Mouse (Mus musculus): ENCODE measurements at regions not wholly inside any gene's neighbourhood (a gene's known extent, or its start where the extent isn't known, plus 50 kb on each side); places are given as distances from the start of the nearest gene placed in this dataset.

DNA sequence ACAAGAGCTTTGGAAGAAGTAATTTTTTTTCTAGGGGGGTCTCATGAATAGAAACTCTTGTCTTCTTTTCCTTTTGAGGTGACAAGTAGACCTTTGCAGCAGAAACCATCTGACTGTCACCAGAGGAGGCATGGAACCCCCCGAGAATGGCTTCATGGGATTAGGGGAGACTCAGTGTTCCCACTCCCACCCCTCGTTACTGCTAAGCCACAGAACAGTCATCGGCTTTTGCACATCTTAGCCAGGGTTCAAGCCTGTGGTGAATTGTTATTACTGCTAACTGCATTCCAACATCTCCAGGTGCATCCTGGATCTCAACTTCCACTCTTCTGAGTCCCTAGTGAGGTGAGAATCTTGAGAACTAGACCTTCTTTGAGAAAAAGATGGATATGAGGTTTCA, 180.9 kb downstream of the Enc1 start:
- no peak for DNase-seq
- Histone ChIP-seq H3K4me1 (ENCODE audit: control insufficient read depth, insufficient read depth, low read length) (no peaks in the 10 kb centered on the region), H3K4me3 (replicated peaks; ENCODE audit: extremely low read depth, low read depth, low read length) (no peak overlapping the region)
- WGBS = 94% methylated on average over 3 of the region's 3 CpGs
- TF ChIP-seq POLR2A (IDR thresholded peaks at IDR 0.05; ENCODE audit: borderline replicate concordance, extremely low read depth, low read depth, low read length) (no peak), CTCF (IDR thresholded peaks at IDR 0.05; ENCODE audit: insufficient read depth, low read length) (no peak)

DNA sequence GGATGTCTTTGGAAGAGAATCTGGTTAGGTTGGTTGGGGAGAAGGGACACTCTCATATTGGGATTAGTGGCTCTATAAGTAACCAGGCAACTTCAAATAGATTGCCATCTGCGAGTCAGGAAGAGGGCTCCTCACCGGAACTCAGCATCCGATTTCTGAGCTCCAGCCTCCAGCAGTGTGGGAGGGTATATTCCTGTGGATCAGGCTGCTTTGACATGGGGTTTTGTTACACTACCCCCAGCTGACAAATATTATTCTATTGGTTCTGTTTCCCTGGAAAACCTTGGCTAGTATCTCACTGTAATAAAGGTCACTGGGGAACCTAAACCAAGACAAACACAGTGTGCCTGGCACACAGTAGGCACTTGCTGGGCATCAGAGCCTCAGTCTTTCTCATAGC, 179.9 kb downstream of the Enc1 start:
- 81% methylated on average over 3 of the region's 3 CpGs for WGBS
- no peak for DNase-seq
- no peaks in the 10 kb centered on the region for H3K4me1 ChIP-seq (ENCODE audit: control insufficient read depth, insufficient read depth, low read length)
- H3K4me3 ChIP-seq (replicated peaks; ENCODE audit: extremely low read depth, low read depth, low read length) = no peak overlapping the region
- TF ChIP-seq CTCF (IDR thresholded peaks at IDR 0.05; ENCODE audit: insufficient read depth, low read length) (no peak), POLR2A (IDR thresholded peaks at IDR 0.05; ENCODE audit: borderline replicate concordance, extremely low read depth, low read depth, low read length) (no peak)

DNA sequence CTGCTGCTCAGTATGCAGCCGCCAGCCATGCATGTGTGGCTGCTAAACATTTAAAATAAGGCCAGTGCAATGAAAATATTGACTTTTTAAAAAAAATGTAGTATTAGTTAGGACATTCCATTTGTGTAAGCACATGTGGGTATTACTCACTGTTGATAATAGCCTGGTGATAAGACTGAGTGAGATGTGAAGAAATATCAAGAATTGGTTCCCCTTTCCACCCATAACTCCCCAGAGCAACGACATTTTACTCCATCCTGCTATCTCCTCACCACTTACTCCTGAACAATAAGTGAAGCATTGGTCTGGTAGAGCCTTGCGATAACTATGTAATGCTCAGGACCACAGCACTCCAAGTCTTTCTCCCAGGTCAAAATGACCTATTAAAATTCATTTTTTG, 178.2 kb downstream of the Enc1 start:
- DNase-seq = no peak
- TF ChIP-seq POLR2A (IDR thresholded peaks at IDR 0.05; ENCODE audit: borderline replicate concordance, extremely low read depth, low read depth, low read length) (no peak), CTCF (IDR thresholded peaks at IDR 0.05; ENCODE audit: insufficient read depth, low read length) (no peak)
- WGBS = 72% methylated on average over 3 of the region's 3 CpGs
- H3K4me1 ChIP-seq (ENCODE audit: control insufficient read depth, insufficient read depth, low read length) = no peaks in the 10 kb centered on the region
- no peak overlapping the region for H3K4me3 ChIP-seq (replicated peaks; ENCODE audit: extremely low read depth, low read depth, low read length)

DNA sequence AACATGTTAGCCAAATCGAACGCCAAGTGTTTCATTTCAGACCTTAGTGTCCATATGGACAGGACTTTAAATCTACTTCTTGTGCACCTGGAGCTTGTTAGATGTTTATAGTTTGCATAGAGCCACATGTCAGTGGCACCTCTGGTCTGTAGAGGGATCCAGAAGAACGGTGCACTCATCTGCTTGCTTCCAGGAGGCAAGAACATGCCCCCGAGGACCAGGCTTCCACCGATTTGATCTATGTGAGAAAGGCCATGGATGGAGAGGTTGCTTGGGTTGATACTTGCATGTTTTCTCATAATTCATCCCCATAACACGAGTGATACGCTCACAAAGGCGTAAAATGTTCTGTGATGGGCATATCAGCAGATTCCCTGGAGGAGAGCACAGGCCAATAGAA, 177.8 kb downstream of the Enc1 start:
- TF ChIP-seq POLR2A (IDR thresholded peaks at IDR 0.05; ENCODE audit: borderline replicate concordance, extremely low read depth, low read depth, low read length) (no peak), CTCF (IDR thresholded peaks at IDR 0.05; ENCODE audit: insufficient read depth, low read length) (no peak)
- Histone ChIP-seq H3K4me1 (ENCODE audit: control insufficient read depth, insufficient read depth, low read length) (no peaks in the 10 kb centered on the region), H3K4me3 (replicated peaks; ENCODE audit: extremely low read depth, low read depth, low read length) (no peak overlapping the region)
- WGBS = 85% methylated on average over 8 of the region's 8 CpGs
- no peak for DNase-seq

- H3K4me3 ChIP-seq (replicated peaks; ENCODE audit: extremely low read depth, low read depth, low read length) = no peak overlapping the region
- WGBS = 72% methylated on average over 6 of the region's 6 CpGs
- H3K4me1 ChIP-seq (ENCODE audit: control insufficient read depth, insufficient read depth, low read length) = no peaks in the 10 kb centered on the region
- DNase-seq = no peak
- TF ChIP-seq POLR2A (IDR thresholded peaks at IDR 0.05; ENCODE audit: borderline replicate concordance, extremely low read depth, low read depth, low read length) (no peak), CTCF (IDR thresholded peaks at IDR 0.05; ENCODE audit: insufficient read depth, low read length) (no peak)
Observed at GRCm38 (mm10) chr13:97418081-97418480, 177.2 kb downstream of the Enc1 start.

DNA sequence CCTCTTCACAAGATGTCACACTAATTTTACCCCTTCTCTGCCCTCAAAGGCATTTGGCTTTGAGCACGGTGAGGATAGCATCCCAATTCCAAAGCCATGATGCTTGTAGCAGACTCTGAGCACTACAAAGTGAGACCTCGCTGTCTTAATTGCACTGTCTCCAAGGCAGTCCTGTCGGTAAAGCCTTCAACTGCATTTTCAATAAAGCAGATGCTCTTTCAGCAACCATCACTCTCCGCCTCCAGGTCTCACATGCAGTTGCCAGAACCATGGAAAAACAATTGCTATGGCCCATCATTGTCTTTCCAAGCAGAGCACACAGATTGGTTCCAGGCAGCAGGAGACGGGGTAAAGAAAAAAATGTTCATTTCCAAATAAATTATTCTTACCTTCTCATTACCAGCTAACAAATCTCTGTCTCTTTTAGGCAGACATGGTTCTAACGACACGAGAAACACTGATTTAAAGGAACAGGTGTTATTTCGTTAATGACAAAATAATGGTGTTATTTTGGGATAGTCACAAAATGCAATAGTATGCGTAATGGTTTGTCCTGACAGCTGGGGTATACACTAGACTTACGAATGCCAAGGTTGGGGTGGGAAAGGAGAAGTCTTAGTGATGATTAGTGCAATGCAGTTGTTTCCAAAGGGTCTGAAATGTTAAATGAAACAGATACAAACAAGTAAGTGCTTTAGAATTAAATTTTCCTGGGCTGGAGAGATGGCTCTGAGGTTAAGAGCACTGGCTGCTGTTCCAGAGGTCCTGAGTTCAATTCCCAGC, 175.2 kb downstream of the Enc1 start:
- no peak overlapping the region for H3K4me3 ChIP-seq (replicated peaks; ENCODE audit: extremely low read depth, low read depth, low read length)
- H3K4me1 ChIP-seq (ENCODE audit: control insufficient read depth, insufficient read depth, low read length) = no peaks in the 10 kb centered on the region
- TF ChIP-seq CTCF (IDR thresholded peaks at IDR 0.05; ENCODE audit: insufficient read depth, low read length) (no peak), POLR2A (IDR thresholded peaks at IDR 0.05; ENCODE audit: borderline replicate concordance, extremely low read depth, low read depth, low read length) (no peak)
- DNase-seq = no peak
- 84% methylated on average over 10 of the region's 10 CpGs for WGBS

GRCm38 (mm10) chr13:97415381-97415780, 174.5 kb downstream of the Enc1 start:
- Histone ChIP-seq H3K4me3 (replicated peaks; ENCODE audit: extremely low read depth, low read depth, low read length) (no peak overlapping the region), H3K4me1 (ENCODE audit: control insufficient read depth, insufficient read depth, low read length) (no peaks in the 10 kb centered on the region)
- DNase-seq = no peak
- TF ChIP-seq POLR2A (IDR thresholded peaks at IDR 0.05; ENCODE audit: borderline replicate concordance, extremely low read depth, low read depth, low read length) (no peak), CTCF (IDR thresholded peaks at IDR 0.05; ENCODE audit: insufficient read depth, low read length) (no peak)
- WGBS = 84% methylated on average over 2 of the region's 2 CpGs

- 78% methylated on average over 4 of the region's 4 CpGs for whole genome bisulfite sequencing
- TF ChIP-seq POLR2A (IDR thresholded peaks at IDR 0.05; ENCODE audit: borderline replicate concordance, extremely low read depth, low read depth, low read length) (no peak), CTCF (IDR thresholded peaks at IDR 0.05; ENCODE audit: insufficient read depth, low read length) (no peak)
- Histone ChIP-seq H3K4me1 (ENCODE audit: control insufficient read depth, insufficient read depth, low read length) (no peaks in the 10 kb centered on the region; the same call in 1 of the 2 replicates), H3K4me3 (replicated peaks; ENCODE audit: extremely low read depth, low read depth, low read length) (no peak overlapping the region)
- DNase-seq = no peak
Observed at GRCm38 (mm10) chr13:97412151-97412550, 171.2 kb downstream of the Enc1 start.

- 79% methylated on average over 9 of the region's 9 CpGs for whole genome bisulfite sequencing
- Histone ChIP-seq H3K4me3 (replicated peaks; ENCODE audit: extremely low read depth, low read depth, low read length) (no peak overlapping the region), H3K4me1 (ENCODE audit: control insufficient read depth, insufficient read depth, low read length) (peaks cover 5% of the 10 kb centered on the region)
- no peak for DNase-seq
- TF ChIP-seq POLR2A (IDR thresholded peaks at IDR 0.05; ENCODE audit: borderline replicate concordance, extremely low read depth, low read depth, low read length) = no peak
- no peak for TF ChIP-seq CTCF (IDR thresholded peaks at IDR 0.05; ENCODE audit: insufficient read depth, low read length)
Observed at GRCm38 (mm10) chr13:97410550-97411201, 169.8 kb downstream of the Enc1 start.

Measured in lung, adult 2 months (tissue).